Mouse (Mus musculus): ENCODE measurements around the gene Olfr170.

- no peak for TF ChIP-seq E2F4 (IDR thresholded peaks at IDR 0.05; ENCODE audit: insufficient replicate concordance, low read depth, low read length)
- TF ChIP-seq ZNF384 (IDR thresholded peaks at IDR 0.05; ENCODE audit: low read depth, low read length) = no peak
- TF ChIP-seq SMC3 (IDR thresholded peaks at IDR 0.05; ENCODE audit: low read depth, low read length) = no peak
- no peak for TF ChIP-seq POLR2A (IDR thresholded peaks at IDR 0.05; ENCODE audit: low read depth, low read length)
- no peak for TF ChIP-seq CTCF (conservative IDR thresholded peaks at IDR 0.05 in 1 of 2, IDR thresholded peaks at IDR 0.05 in 1 of 2; ENCODE audit: low read depth in 2 of 2, low read length in 2 of 2)
- TF ChIP-seq MAZ (IDR thresholded peaks at IDR 0.05; ENCODE audit: low read depth, low read length) = no peak
Observed at GRCm38 (mm10) chr16:19603166-19603565, 8.5 kb downstream of the Olfr170 start.

All from CH12.LX (cell line).